Mouse (Mus musculus) heart, postnatal 0 days (tissue): Measurements from ENCODE around the gene Fibp.

Experiments
- CTCF ChIP-seq: IDR thresholded peaks from 2 replicates; pipeline ENCODE4 v1.5.1; 2016; ENCODE audit warnings: antibody characterized with exemption, control low read depth, low read depth
- EP300 ChIP-seq: IDR thresholded peaks from 2 replicates; pipeline ENCODE4 v1.6.1; 2016; ENCODE audit warnings: antibody characterized with exemption, low read depth

DNA sequence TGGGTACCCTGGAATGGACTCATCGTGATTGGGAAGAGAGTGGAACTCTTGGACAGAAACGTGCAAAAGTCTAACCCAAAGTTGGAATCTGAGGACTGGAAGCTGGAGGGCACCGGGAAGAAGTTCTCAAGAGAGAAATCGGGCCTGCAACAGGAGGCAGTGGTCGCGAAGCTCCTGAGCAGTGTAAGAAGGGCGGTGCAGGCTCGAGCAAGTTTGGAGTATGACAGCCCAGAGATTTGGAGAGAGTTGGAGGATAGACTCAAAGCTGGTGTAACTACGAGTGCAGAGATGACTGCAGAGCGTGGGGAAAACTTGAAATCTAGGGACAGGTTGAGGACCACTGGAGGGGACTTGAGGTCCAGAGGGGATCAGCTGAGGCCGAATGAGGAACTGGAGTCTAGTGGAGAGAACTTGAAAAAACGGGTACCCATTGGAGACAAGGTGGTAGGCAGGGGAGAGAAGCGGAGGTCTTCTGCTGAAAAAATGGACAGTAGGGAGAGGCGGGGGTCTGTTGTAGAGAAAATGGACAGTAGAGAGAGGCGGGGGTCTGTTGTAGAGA is 50.7 kb downstream of the Fibp start:
- TF ChIP-seq CTCF: no peak
- TF ChIP-seq EP300: no peak
